Mouse (Mus musculus) liver, adult 2 months (tissue): ENCODE results near the gene Krtap5-2.
"Not testable (repeated sequence)": the region's sequence is repeated elsewhere in the genome, so short reads cannot be mapped to it uniquely, and the experiment has no call there.

ENCODE experiments used
- CTCF ChIP-seq: fragments of 200-500 bp; IDR thresholded peaks from 2 replicates; pipeline ENCODE4 v1.5.1; 2011; ENCODE audit warnings: low read depth, low read length, control low read depth
- POLR2A ChIP-seq: fragments of 200-500 bp; IDR thresholded peaks from 2 replicates; pipeline ENCODE4 v1.6.1; 2011; ENCODE audit warnings: low read length, control low read depth; ENCODE audit not compliant: insufficient read depth; ENCODE audit errors: extremely low read depth

DNA sequence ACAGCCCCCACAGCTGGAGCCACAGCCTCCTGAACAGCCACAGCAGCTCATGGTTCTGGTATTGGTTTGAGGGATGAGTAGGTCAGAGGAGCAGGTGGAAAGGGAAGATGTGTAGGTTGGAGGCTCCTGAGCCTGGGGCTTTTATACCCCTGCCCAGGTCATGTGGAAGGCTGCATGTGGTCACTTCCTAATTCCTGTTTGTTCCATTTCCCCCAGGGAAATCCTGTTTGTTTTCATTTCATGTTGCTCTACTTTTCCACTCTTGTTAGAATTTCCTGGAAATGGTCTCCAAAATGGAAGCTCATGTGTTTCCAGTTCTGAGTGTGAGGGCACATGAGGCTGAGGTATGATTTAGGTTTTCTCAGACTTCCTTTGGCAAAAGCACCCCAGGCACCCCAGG lies 10.2 kb downstream of the Krtap5-2 start, which contains the start of gene Gm4553:
- not testable (repeated sequence) for TF ChIP-seq POLR2A, CTCF
